Mouse (Mus musculus) spleen, adult 2 months (tissue): ENCODE measurements around the gene Olfr1167. TPM values are rescaled to one million over a fixed set of nuclear protein-coding genes. Genes with fewer than 3 reads are reported as not detected.
"Not testable (repeated sequence)": the region's sequence is repeated elsewhere in the genome, so short reads cannot be mapped to it uniquely, and the experiment has no call there.

ENCODE experiments used
- DNase-seq, 2 experiments: peaks; one replicate each; pipeline versions ENCODE4 v3.0.0 to v3.0.0-alpha.2; 2012 to 2021; ENCODE audit warnings: low spot score in 2 of 2, low read depth in 1 of 2
- H3K27ac ChIP-seq: fragments of 200-500 bp; 2 replicates; pipeline ENCODE4 v1.5.1; 2012; ENCODE audit warnings: low read length, inconsistent platforms; ENCODE audit not compliant: insufficient read depth
- H3K27me3 ChIP-seq: fragments of 200-500 bp; 2 replicates; pipeline ENCODE4 v1.6.1; 2012; ENCODE audit warnings: mild to moderate bottlenecking, moderate library complexity, low read length, inconsistent platforms; ENCODE audit not compliant: control insufficient read depth, insufficient read depth
- H3K36me3 ChIP-seq: fragments of 200-500 bp; 2 replicates; pipeline ENCODE4 v1.6.1; 2012; ENCODE audit warnings: mild to moderate bottlenecking, low read length, inconsistent platforms; ENCODE audit not compliant: control insufficient read depth, insufficient read depth
- H3K4me1 ChIP-seq: fragments of 200-500 bp; 2 replicates; pipeline ENCODE4 v1.6.1; 2011; ENCODE audit warnings: inconsistent platforms; ENCODE audit not compliant: control insufficient read depth, insufficient read depth, insufficient read length
- H3K4me3 ChIP-seq: fragments of 200-500 bp; 2 replicates; pipeline ENCODE4 v1.5.1; 2011; ENCODE audit warnings: mild to moderate bottlenecking, inconsistent platforms; ENCODE audit not compliant: insufficient read depth, insufficient read length; ENCODE audit errors: extremely low read depth
- CTCF ChIP-seq: fragments of 200-500 bp; IDR thresholded peaks from 2 replicates; pipeline ENCODE4 v1.5.1; 2011; ENCODE audit warnings: mild to moderate bottlenecking, inconsistent platforms; ENCODE audit not compliant: insufficient read depth, insufficient read length, insufficient replicate concordance; ENCODE audit errors: extremely low read depth
- POLR2A ChIP-seq: fragments of 200-500 bp; IDR thresholded peaks from 2 replicates; pipeline ENCODE4 v1.6.1; 2011; ENCODE audit warnings: low read depth, low read length, inconsistent platforms
- WGBS: fragments of 180-500 bp; shearing (Covaris S2); methylation state at CpG from one replicate; pipeline ENCODE4 v1.1.7; 2018; 5-methylcytosine and 5-hydroxymethylcytosine counted together
- polyA plus RNA-seq: library from polyadenylated mRNA; depleted of rRNA; stranded (reverse); fragments of >200 nt; gene quantifications from 2 replicates; pipeline ENCODE4 v1.2.3, GENCODE M21; 2012; rRNA removed

Gene Olfr1167
- polyA plus RNA-seq, result not detected in 2 replicates

DNA sequence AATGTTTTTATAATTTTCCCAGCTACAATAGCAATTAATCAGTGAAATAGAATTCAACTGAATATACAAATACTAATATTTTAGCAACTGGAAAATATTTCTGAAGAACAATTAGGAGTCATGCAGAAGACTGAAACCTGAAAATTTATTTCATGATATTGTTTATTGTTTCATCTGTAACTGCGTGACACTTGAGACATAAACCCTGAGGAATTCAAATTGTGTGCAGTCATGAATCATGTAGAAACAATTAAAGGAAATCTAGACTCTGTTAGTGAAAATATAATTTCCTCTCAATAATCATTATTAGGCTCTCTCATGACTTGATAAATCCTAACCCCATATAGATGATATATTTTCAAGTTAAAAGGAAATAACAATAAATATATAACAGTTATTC is at the start of gene Olfr1167:
TSS of gene Olfr1167 (minus strand) at position 101 of the 400 bp plus-strand sequence.
- not testable (repeated sequence) for H3K4me3 ChIP-seq, H3K27me3 ChIP-seq, DNase-seq, H3K36me3 ChIP-seq, H3K27ac ChIP-seq, H3K4me1 ChIP-seq
- 79% methylated on average over 1 of the region's 1 CpGs for WGBS

DNA sequence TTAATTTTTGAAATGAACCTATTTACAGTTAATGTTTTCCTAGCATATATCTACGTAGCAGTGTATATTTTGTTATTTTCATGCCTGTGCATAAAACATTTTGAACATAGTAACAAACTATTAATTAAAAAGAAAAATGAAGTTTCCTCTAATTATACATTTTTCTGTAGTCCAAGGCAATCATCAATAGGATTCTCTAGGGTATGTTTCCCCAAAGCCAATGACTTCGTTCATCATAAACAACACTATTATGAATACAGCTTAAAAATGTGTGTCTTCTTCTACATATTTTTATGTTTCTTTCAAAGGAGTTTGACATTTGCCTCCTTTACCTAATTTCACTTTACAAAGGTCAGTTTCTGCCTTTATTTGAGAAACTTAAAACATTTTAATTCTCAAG is 26.6 kb upstream of the Olfr1167 start, which contains the start of gene Olfr1168:
TSS of gene Olfr1168 (plus strand) at position 301 of the 400 bp plus-strand sequence.
- no peaks in the 10 kb centered on the region for H3K36me3 ChIP-seq
- H3K27ac ChIP-seq, result no peak within 1 kb of the TSS
- H3K4me3 ChIP-seq, result no peak within 1 kb of the TSS
- H3K27me3 ChIP-seq, result no peaks in the 10 kb centered on the region
- WGBS, result 75% methylated on average over 2 of the region's 2 CpGs
- no peaks in the 10 kb centered on the region for H3K4me1 ChIP-seq
- DNase-seq, result no peak
- TF ChIP-seq POLR2A (no peak), CTCF (no peak)

DNA sequence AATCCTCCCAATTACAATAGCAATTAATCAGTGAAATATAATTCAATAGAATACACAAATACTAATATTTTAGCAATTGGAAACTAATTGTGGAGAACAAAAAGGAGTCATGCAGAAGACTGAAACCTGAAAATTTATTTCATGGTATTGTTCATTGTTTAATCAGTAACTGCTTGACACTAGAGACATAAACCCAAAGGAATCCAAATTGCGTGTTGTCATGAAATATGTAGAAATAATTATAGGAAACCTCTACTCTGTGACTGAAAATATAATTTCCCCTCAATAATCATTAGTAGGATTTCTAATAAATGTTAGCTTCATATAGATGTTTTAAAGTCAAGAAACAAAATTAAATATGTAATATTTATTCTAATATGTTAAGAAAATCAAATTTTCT is 26.8 kb downstream of the Olfr1167 start, which contains the start of gene Olfr1166:
TSS of gene Olfr1166 (minus strand) at position 101 of the 400 bp plus-strand sequence.
- no peak for TF ChIP-seq POLR2A
- no peak for TF ChIP-seq CTCF
- Histone ChIP-seq H3K27ac (no peak within 1 kb of the TSS), H3K4me3 (no peak within 1 kb of the TSS), H3K36me3 (no peaks in the 10 kb centered on the region), H3K4me1 (no peaks in the 10 kb centered on the region), H3K27me3 (no peaks in the 10 kb centered on the region)
- no peak for DNase-seq
- WGBS, result 87% methylated on average over 1 of the region's 1 CpGs

Other genes with a start within 250 kb of the Olfr1167 start
- gene Olfr1155, start 210.1 kb downstream of the Olfr1167 start, polyA plus RNA-seq, result not detected in 2 replicates
- not detected in 2 replicates for gene Olfr1156, start 202.1 kb downstream of the Olfr1167 start, polyA plus RNA-seq
- gene Olfr1157, start 186.9 kb downstream of the Olfr1167 start, polyA plus RNA-seq, result not detected in 2 replicates
- gene Olfr74, start 180.5 kb downstream of the Olfr1167 start, polyA plus RNA-seq, result not detected in 2 replicates
- gene Olfr1158, start 165.1 kb downstream of the Olfr1167 start, polyA plus RNA-seq, result not detected in 2 replicates
- gene Olfr1160, start 146.9 kb downstream of the Olfr1167 start, polyA plus RNA-seq, result not detected in 2 replicates
- not detected in 2 replicates for gene Olfr1161, start 132.4 kb downstream of the Olfr1167 start, polyA plus RNA-seq
- not detected in 2 replicates for gene Olfr73, start 117.5 kb downstream of the Olfr1167 start, polyA plus RNA-seq
- not detected in 2 replicates for gene Olfr1162, start 104.1 kb downstream of the Olfr1167 start, polyA plus RNA-seq
- not detected in 2 replicates for gene Olfr1163, start 83.4 kb downstream of the Olfr1167 start, polyA plus RNA-seq
- gene Olfr1164, start 61.2 kb downstream of the Olfr1167 start, polyA plus RNA-seq, result not detected in 2 replicates
- gene Olfr1166, start 26.9 kb downstream of the Olfr1167 start, polyA plus RNA-seq, result not detected in 2 replicates
- gene Olfr1168, start 26.7 kb upstream of the Olfr1167 start, polyA plus RNA-seq, result not detected in 2 replicates
- gene Olfr1170, start 73.1 kb upstream of the Olfr1167 start, polyA plus RNA-seq, result not detected in 2 replicates
- not detected in 2 replicates for gene Olfr1173, start 124.7 kb upstream of the Olfr1167 start, polyA plus RNA-seq
- gene Olfr1174-ps, start 159.9 kb upstream of the Olfr1167 start, polyA plus RNA-seq, result not detected in 2 replicates
- not detected in 2 replicates for gene Olfr1175-ps, start 172.0 kb upstream of the Olfr1167 start, polyA plus RNA-seq
- not detected in 2 replicates for gene Olfr1176, start 181.5 kb upstream of the Olfr1167 start, polyA plus RNA-seq
- not detected in 2 replicates for gene Olfr1177-ps, start 191.3 kb upstream of the Olfr1167 start, polyA plus RNA-seq
- not detected in 2 replicates for gene Olfr1178, start 231.9 kb upstream of the Olfr1167 start, polyA plus RNA-seq